Mouse (Mus musculus): Measurements from ENCODE around the gene Yeats2.

Yeats2 gene

GRCm38 (mm10) chr16:20191161-20191882 lies 50.5 kb downstream of the Yeats2 start:
- DNase-seq (ENCODE audit: low spot score in 2 of 2), result no peak

GRCm38 (mm10) chr16:20192043-20192442 lies 51.2 kb downstream of the Yeats2 start:
- DNase-seq (ENCODE audit: low spot score in 2 of 2), result no peak

DNA sequence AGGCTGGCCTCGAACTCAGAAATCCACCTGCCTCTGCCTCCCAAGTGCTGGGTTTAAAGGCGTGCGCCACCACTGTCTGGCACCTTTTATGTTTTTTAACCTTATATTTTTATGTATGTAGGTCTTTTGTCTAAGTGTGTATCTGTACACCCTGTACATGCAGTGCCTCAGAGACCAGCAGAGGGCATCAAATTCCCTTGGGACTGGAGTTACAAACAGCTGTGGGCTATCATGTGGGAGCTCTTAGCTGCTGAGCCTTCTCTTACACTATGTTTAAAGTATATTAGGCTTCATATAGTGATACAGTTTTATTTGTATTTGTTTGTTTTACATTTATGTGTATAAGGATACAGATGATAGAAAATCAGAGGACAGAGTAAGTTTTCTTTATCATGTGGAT lies 54.7 kb downstream of the Yeats2 start:
- peak in 1 of 2 experiments; percentile 35 for DNase-seq (ENCODE audit: low spot score in 2 of 2)

DNA sequence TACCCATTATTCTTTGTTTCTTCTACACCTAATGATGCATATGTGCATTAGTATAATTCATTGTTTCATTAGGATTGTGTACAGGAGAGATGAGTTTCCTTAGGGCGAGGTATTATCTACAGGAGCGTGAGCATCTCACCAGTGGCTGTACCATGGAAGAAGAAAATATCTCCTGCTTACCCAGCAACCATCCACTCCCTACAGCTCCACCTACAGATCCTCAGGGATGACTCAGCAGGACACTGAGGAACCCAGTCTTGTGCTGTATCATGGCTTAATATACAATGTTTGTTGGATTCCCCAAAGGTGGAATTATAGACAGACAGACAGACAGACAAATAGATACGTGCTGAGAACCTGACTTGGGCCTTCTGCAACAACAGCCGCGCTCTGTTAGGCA lies 56.1 kb downstream of the Yeats2 start:
- DNase-seq (ENCODE audit: low spot score in 2 of 2), result no peak

DNA sequence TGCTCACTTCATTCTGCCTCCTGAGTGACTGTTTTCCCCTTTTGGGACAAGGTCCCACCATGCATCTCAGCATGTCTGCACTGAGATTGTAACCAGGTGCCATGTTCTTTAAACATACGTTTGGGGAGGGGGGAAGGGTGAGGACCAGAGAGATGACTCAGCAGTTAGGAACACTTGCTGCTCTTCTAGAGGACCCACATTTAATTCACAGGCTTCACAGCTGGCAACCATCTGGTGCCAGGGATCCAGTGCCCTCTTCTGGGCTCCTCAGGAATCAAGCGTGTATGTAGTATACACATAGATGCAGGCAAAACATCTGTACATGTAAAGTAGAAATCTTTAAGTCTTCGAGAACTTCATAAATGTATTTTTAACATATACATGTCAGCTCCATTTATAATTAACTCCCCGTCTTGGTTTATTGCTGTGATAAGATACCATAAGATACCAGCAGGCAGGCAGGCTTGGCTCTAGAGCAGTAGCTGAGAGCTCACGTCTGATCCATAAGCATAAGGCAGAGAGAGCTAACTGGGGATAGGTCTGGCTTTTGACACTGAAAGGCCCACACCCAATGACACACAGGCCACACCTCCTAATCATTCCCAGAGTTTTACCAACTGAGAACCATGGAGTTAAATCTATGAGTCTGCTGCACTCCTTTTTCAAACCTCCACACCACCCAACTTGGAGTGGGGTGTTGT lies 58.8 kb downstream of the Yeats2 start:
- no peak for DNase-seq (ENCODE audit: low spot score in 2 of 2)

DNA sequence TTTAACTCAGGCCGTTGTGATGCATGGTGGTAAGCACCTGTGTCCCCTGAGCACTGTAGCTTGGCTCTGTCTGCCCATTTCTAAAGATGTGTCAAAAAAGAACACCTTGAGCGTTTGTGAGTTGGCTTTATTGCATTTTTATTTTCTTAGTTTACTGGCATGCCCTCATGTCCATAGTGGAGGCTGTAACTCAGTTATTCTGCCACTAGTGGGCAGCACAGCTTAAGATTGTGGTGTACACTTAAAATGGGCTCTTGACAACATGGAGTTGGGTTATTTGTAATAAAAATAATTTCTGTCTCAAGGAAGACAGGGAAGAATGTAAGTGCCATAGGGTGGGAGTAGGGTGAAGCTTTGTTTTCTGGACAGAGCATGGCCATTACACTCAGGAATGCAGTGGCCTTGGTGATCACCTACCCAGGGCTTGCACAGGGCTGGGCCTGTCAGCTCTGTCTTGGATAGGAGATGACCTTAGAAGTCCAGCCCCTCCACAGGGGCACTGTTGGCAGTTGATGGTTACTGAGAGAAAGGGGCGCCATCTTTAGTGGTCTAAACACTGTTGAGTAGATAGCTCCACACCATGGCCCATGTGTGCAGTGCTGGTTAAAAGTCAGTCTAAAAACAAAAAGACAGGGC lies 72.8 kb downstream of the Yeats2 start:
- DNase-seq (ENCODE audit: low spot score in 2 of 2), result peak in 1 of 2 experiments; percentile 26

DNA sequence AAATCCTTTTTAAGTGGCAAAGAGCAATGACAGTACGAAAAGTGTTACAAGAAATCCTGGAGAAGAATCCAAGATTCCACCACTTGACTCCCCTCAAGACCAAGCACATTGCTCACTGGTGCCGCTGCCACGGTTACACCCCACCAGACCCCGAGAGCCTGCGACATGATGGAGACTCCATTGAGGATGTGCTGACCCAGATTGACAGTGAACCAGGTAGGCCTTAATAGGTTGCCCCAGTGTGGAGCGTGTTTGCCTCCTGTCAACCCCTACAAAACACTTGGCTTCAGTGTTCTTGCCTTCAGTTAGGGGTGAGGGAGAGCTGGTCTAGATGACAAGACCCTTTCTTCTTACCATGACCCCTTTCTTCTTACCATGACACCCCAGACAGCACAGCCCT lies 81.9 kb downstream of the Yeats2 start:
- DNase-seq (ENCODE audit: low spot score in 2 of 2), result no peak

DNA sequence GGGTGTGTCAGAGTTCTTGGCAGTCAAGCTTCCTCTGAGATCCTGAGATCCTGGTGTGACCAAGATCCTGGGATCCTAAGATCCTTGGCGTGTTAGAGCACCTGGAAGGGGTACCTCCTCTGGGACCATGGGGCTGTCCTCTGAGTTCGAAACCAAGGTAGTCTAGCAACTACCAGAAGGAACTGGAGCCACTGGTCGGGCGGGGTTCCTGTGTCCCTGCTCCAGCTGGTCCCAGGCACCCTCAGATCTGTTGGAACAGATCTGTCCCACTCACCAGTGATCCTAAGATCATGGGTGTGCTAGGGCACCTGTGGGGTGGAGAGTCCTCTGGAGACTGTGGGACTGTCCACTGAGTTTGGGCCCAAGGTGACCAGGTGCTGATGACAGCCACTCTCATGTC lies 85.8 kb downstream of the Yeats2 start:
- no peak for DNase-seq (ENCODE audit: low spot score in 2 of 2)

DNA sequence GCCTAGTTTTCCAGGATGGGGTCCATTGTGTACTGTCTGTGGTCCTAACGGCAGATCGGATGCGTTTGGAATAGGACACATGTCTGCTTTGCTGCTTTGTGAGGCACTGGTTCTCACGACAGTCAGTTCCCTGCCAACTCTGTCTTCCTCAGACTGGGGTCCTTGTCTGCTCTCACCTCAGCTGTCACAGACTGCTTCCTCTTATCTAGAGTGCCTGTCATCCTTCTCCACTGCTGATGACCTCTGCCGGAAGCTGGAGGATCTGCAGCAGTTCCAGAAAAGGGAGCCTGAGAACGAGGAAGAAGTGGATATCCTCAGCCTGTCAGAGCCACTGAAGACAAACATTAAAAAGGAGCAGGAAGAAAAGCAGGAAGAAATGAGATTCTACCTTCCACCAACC lies 86.6 kb downstream of the Yeats2 start:
- DNase-seq (ENCODE audit: low spot score in 2 of 2), result no peak

DNA sequence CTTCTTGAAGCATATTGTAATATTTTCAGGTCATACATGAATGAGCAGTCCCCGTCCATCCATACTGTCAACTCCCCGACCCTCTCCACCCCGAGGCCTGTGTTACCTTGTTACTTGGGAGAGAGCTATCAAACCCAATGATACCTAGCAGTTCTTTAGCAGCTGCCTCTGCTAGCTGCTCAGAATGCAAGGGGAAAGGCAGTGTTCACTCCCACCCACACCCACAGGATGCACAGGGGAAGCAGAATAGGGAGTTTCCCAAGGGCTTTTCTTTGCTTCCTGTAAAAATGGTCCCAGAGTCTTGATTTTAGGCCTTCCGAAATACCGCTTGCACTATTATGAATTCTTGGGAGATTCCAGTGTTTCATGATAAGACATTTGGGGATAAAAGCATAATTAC lies 87.3 kb downstream of the Yeats2 start:
- DNase-seq (ENCODE audit: low spot score in 2 of 2), result no peak

- no peak for DNase-seq (ENCODE audit: low spot score in 2 of 2)
Observed at GRCm38 (mm10) chr16:20234406-20234805, 93.5 kb downstream of the Yeats2 start.

GRCm38 (mm10) chr16:20237426-20237825 lies 96.6 kb downstream of the Yeats2 start:
- DNase-seq (ENCODE audit: low spot score in 2 of 2), result no peak

DNA sequence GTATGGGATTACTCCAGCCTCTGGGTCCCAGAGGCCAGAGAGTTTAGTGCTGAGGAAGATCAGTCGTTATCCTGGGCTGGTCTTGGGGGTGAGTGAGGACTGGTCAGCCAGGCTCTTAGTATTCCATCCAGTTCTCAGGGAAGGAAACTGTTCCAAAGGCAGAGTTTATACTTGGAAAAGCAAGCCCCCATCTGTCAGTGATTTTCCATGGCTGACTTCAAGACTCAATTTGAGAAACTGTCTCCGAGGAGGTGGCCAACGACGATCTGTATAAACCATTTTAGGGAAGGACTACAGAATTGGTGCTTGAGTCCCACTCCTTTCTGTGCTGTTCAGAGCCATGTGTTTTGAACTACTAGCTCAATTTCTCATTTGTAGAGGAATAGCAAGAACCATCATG lies 97.8 kb downstream of the Yeats2 start:
- no peak for DNase-seq (ENCODE audit: low spot score in 2 of 2)

DNA sequence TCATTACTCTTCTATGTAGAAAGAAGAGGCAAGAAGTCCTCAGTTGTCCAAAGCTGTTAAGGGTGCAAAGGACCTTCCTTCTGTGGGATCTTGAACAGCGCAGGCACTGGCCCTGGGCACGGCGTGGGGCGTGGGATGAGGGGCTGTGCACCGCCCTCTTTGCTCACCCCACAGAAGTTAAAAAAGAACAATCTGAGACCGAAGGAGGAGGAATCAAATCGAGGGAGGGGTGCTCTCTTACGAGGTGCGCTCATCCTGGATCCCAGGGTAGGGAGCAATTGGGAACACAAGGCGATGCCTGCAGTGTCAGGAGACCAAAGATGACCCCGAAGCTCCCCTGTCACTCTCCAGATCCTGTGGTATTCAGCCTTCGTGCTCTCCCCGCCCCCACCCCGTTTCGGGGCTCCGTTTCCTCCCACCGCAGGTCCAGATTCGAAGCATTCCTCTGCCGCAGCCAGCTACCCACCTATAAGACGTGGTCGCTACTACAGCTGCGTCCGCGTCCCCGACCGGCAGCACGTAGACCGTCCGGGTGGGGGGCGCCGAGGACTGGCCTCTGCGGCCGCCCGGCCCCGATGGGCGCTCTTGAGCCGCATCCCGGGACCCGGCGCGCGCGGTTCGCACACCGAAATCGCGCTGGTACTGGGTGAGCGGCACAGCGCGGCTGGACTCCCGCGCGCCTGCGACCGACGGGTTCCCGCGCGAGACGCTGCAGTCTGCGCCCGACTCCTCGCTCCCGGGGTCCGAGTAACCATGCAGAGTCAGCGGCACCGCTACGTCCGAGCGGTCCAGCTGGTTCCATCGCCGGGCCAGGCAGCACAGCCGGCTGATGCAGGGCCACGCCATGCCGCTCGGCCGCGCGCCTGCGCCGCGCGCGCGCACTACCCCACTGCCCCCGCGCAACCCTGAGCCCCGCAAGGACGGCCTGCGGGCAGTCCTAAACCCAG lies 99.9 kb downstream of the Yeats2 start, which contains the start of gene Map6d1:
Gene Map6d1 (minus strand): TSS at position 891 of the 947 bp plus-strand sequence.
- no peak for DNase-seq (ENCODE audit: low spot score in 2 of 2)

DNA sequence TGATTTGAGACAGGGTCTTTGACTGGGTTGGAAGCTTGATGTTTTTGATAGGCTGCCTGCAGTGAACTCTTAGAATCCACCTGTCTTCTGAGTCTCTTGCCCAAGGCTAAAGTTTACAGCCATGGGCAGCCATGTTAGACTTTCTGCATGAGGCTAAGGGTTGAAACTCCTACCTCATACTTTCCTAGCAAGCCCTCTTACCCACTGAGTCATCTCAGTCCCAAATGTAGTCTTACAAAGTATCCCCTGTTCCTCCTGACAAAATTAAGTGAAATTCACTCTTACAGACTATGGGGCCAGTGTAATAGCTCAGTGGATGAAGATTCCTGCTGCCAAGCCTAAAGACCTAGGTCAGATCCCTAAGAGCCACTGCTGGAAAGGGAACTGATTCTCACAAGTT lies 106.2 kb downstream of the Yeats2 start:
- no peak for DNase-seq (ENCODE audit: low spot score in 2 of 2)

GRCm38 (mm10) chr16:20248442-20249174 lies 107.7 kb downstream of the Yeats2 start:
- DNase-seq (ENCODE audit: low spot score in 2 of 2), result no peak

DNA sequence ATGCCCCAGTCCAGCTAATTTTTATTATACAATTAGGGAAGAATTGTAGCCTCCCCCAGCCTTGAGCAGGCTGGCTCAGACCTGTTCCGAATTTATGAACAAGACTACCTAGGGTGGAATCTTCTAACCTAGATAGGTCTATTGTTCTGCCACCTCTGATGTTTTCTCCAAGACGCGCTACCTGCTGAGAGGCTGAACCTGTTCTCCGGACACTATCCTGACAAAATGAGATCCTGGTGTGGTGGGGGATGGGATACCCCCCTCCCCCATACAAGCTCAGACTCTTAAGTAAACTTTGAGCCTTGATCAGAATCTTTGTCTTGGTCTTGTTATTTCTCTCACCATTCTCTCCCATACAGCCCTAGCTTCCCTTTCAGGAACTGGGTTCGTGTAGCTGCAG lies 117.1 kb downstream of the Yeats2 start:
- DNase-seq (ENCODE audit: low spot score in 2 of 2), result no peak

DNA sequence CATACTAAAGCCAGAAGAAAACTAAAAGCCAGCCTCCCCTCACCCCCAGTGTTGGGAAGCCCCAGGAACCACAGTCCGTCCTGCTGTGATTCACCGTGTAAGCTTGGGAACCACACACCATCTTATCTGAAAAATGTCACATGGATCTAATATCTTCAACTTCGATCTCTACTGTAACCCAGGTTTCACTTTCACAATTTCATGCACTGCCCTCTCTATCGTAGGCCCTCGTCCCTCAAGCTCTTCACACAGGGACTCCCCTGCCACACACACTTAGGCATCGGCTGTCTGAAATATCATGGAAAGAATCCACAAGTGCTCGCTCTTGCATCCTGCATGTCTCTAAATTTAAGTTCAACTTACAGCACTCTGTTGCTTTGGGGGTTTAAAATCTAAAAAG lies 124.2 kb downstream of the Yeats2 start:
- DNase-seq (ENCODE audit: low spot score in 2 of 2), result no peak

- no peak for DNase-seq (ENCODE audit: low spot score in 2 of 2)
Observed at GRCm38 (mm10) chr16:20271339-20271738, 130.5 kb downstream of the Yeats2 start.

DNA sequence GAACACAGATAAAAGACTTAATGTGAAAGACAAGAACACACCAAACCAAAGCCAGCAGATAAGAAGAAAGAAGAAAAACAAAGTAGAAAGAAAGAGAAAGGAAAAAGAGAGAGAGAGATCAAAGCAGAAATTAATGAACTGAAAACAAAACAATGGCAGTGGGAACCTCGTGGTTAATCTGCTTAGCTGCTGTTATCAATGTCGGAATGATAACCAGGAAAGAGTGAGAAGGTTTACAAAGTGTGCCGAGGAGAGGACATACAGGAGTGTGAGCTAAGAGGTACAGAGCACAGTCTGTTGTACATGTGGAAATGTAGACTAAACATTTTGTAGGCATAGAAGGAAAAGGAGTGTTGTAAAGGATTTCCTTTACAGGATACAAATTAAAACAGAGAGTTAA lies 132.1 kb downstream of the Yeats2 start:
- DNase-seq (ENCODE audit: low spot score in 2 of 2), result no peak

GRCm38 (mm10) chr16:20279395-20279794 lies 138.5 kb downstream of the Yeats2 start:
- no peak for DNase-seq (ENCODE audit: low spot score in 2 of 2)
